Mouse (Mus musculus): Measurements from ENCODE around the gene Ppfia1. TPM values are rescaled to one million over a fixed set of nuclear protein-coding genes. Genes with fewer than 3 reads are reported as not detected.

Ppfia1 gene
- polyA plus RNA-seq, 1 experiment = 36.3 TPM

GRCm38 (mm10) chr7:144531585-144532378 lies 21.7 kb downstream of the Ppfia1 start:
- no peak for TF ChIP-seq POLR2A (IDR thresholded peaks at IDR 0.05; ENCODE audit: extremely low read depth, insufficient read depth, low read length)
- no peak for TF ChIP-seq CTCF (IDR thresholded peaks at IDR 0.05; ENCODE audit: extremely low read depth, insufficient read depth, low read length)
- Histone ChIP-seq H3K27ac (ENCODE audit: insufficient read depth, low read length) (no peak overlapping the region), H3K4me1 (ENCODE audit: control insufficient read depth, insufficient read depth, low read length) (peaks cover 9% of the 10 kb centered on the region; the same call in 1 of the 2 replicates), H3K4me3 (ENCODE audit: insufficient read depth, low read length) (no peak overlapping the region)

GRCm38 (mm10) chr7:144529851-144530250 lies 23.7 kb downstream of the Ppfia1 start:
- no peak overlapping the region for H3K4me3 ChIP-seq (ENCODE audit: insufficient read depth, low read length)
- H3K4me1 ChIP-seq (ENCODE audit: control insufficient read depth, insufficient read depth, low read length) = peaks cover 9% of the 10 kb centered on the region
- TF ChIP-seq POLR2A (IDR thresholded peaks at IDR 0.05; ENCODE audit: extremely low read depth, insufficient read depth, low read length) (no peak), CTCF (IDR thresholded peaks at IDR 0.05; ENCODE audit: extremely low read depth, insufficient read depth, low read length) (no peak)
- H3K27ac ChIP-seq (ENCODE audit: insufficient read depth, low read length) = no peak overlapping the region

- Histone ChIP-seq H3K4me3 (ENCODE audit: insufficient read depth, low read length) (no peak overlapping the region), H3K4me1 (ENCODE audit: control insufficient read depth, insufficient read depth, low read length) (peaks cover 9% of the 10 kb centered on the region), H3K27ac (ENCODE audit: insufficient read depth, low read length) (no peak overlapping the region)
- TF ChIP-seq POLR2A (IDR thresholded peaks at IDR 0.05; ENCODE audit: extremely low read depth, insufficient read depth, low read length) = no peak
- no peak for TF ChIP-seq CTCF (IDR thresholded peaks at IDR 0.05; ENCODE audit: extremely low read depth, insufficient read depth, low read length)
These were observed 25.8 kb downstream of the Ppfia1 start for GRCm38 (mm10) chr7:144527723-144528221.

GRCm38 (mm10) chr7:144526649-144527048 lies 26.9 kb downstream of the Ppfia1 start:
- peaks cover 9% of the 10 kb centered on the region for H3K4me1 ChIP-seq (ENCODE audit: control insufficient read depth, insufficient read depth, low read length)
- H3K27ac ChIP-seq (ENCODE audit: insufficient read depth, low read length) = no peak overlapping the region
- no peak overlapping the region for H3K4me3 ChIP-seq (ENCODE audit: insufficient read depth, low read length)
- TF ChIP-seq POLR2A (IDR thresholded peaks at IDR 0.05; ENCODE audit: extremely low read depth, insufficient read depth, low read length) (no peak), CTCF (IDR thresholded peaks at IDR 0.05; ENCODE audit: extremely low read depth, insufficient read depth, low read length) (no peak)

GRCm38 (mm10) chr7:144524427-144525191 lies 28.9 kb downstream of the Ppfia1 start:
- TF ChIP-seq POLR2A (IDR thresholded peaks at IDR 0.05; ENCODE audit: extremely low read depth, insufficient read depth, low read length) (no peak), CTCF (IDR thresholded peaks at IDR 0.05; ENCODE audit: extremely low read depth, insufficient read depth, low read length) (no peak)
- Histone ChIP-seq H3K4me1 (ENCODE audit: control insufficient read depth, insufficient read depth, low read length) (peaks cover 6% of the 10 kb centered on the region), H3K4me3 (ENCODE audit: insufficient read depth, low read length) (no peak overlapping the region), H3K27ac (ENCODE audit: insufficient read depth, low read length) (no peak overlapping the region)

DNA sequence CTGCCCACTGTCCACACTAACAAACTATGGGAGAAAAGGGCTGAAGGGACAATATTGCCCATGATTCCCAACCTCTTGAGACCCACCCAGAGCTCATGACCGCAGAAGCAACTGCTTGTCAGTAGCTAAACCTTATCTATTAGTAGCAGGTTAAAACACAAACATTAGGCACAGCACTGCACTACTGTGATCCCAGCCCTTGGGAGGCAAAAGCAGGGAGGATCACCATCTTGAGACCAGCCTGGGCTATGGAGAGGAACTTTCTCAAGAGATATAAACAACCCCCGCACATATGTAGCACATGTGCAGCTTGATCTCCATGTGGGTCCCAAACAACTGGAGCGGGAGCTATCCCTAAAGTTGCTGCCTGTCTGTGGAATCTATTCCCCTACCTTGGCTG lies 30.1 kb downstream of the Ppfia1 start:
- H3K27ac ChIP-seq (ENCODE audit: insufficient read depth, low read length) = no peak overlapping the region

GRCm38 (mm10) chr7:144521927-144522326 lies 31.6 kb downstream of the Ppfia1 start:
- Histone ChIP-seq H3K27ac (ENCODE audit: insufficient read depth, low read length) (no peak overlapping the region), H3K4me3 (ENCODE audit: insufficient read depth, low read length) (no peak overlapping the region), H3K4me1 (ENCODE audit: control insufficient read depth, insufficient read depth, low read length) (no peaks in the 10 kb centered on the region; the same call in none of the 2 replicates)
- TF ChIP-seq CTCF (IDR thresholded peaks at IDR 0.05; ENCODE audit: extremely low read depth, insufficient read depth, low read length) (no peak), POLR2A (IDR thresholded peaks at IDR 0.05; ENCODE audit: extremely low read depth, insufficient read depth, low read length) (no peak)

More for the DNA sequence above, 30.1 kb downstream of the Ppfia1 start:
- TF ChIP-seq POLR2A (IDR thresholded peaks at IDR 0.05; ENCODE audit: extremely low read depth, insufficient read depth, low read length) (no peak), CTCF (IDR thresholded peaks at IDR 0.05; ENCODE audit: extremely low read depth, insufficient read depth, low read length) (no peak)
- H3K4me1 ChIP-seq (ENCODE audit: control insufficient read depth, insufficient read depth, low read length) = peaks cover 5% of the 10 kb centered on the region
- no peak overlapping the region for H3K4me3 ChIP-seq (ENCODE audit: insufficient read depth, low read length)

GRCm38 (mm10) chr7:144519852-144520251 lies 33.7 kb downstream of the Ppfia1 start:
- no peak for TF ChIP-seq CTCF (IDR thresholded peaks at IDR 0.05; ENCODE audit: extremely low read depth, insufficient read depth, low read length)
- TF ChIP-seq POLR2A (IDR thresholded peaks at IDR 0.05; ENCODE audit: extremely low read depth, insufficient read depth, low read length) = no peak
- no peak overlapping the region for H3K4me3 ChIP-seq (ENCODE audit: insufficient read depth, low read length)
- H3K27ac ChIP-seq (ENCODE audit: insufficient read depth, low read length) = no peak overlapping the region
- no peaks in the 10 kb centered on the region; the same call in 1 of the 2 replicates for H3K4me1 ChIP-seq (ENCODE audit: control insufficient read depth, insufficient read depth, low read length)

GRCm38 (mm10) chr7:144516711-144517110 lies 36.8 kb downstream of the Ppfia1 start:
- TF ChIP-seq POLR2A (IDR thresholded peaks at IDR 0.05; ENCODE audit: extremely low read depth, insufficient read depth, low read length) (no peak), CTCF (IDR thresholded peaks at IDR 0.05; ENCODE audit: extremely low read depth, insufficient read depth, low read length) (no peak)
- Histone ChIP-seq H3K27ac (ENCODE audit: insufficient read depth, low read length) (no peak overlapping the region), H3K4me1 (ENCODE audit: control insufficient read depth, insufficient read depth, low read length) (0 out of 2 replicates have a peak, but pooled peaks cover 2% of the 10 kb centered on the region), H3K4me3 (ENCODE audit: insufficient read depth, low read length) (no peak overlapping the region)

Measured in cortical plate, adult 2 months (tissue).